Mouse (Mus musculus) embryonic facial prominence, embryonic 12.5 days (tissue): ENCODE measurements around the gene Acadsb. TPM values are rescaled to one million over a fixed set of nuclear protein-coding genes. Genes with fewer than 3 reads are reported as not detected.
"Not testable (repeated sequence)": the region's sequence is repeated elsewhere in the genome, so short reads cannot be mapped to it uniquely, and the experiment has no call there.

Experiments
- ATAC-seq: fragments of 200-750 bp; cut with Nextera tagmentation; 2 replicates; pipeline ENCODE4 v1.8.0; 2017; ENCODE audit not compliant: insufficient number of reproducible peaks, insufficient read depth, low FRiP score, low TSS enrichment
- H3K27ac ChIP-seq: fragments of 300-500 bp; sonication (generic); 2 replicates; pipeline ENCODE4 v1.5.1; 2016; ENCODE audit warnings: mild to moderate bottlenecking
- H3K27me3 ChIP-seq: fragments of 300-500 bp; sonication (generic); 2 replicates; pipeline ENCODE4 v1.6.1; 2016; ENCODE audit warnings: mild to moderate bottlenecking, moderate library complexity
- H3K36me3 ChIP-seq: fragments of 300-500 bp; sonication (generic); 2 replicates; pipeline ENCODE4 v1.6.1; 2016; ENCODE audit warnings: mild to moderate bottlenecking
- H3K4me1 ChIP-seq: fragments of 300-500 bp; sonication (generic); 2 replicates; pipeline ENCODE4 v1.6.1; 2016
- H3K4me2 ChIP-seq: fragments of 300-500 bp; sonication (generic); replicated peaks from 2 replicates; pipeline ENCODE4 v1.6.1; 2016; ENCODE audit warnings: mild to moderate bottlenecking, moderate library complexity
- H3K4me3 ChIP-seq: fragments of 300-500 bp; sonication (generic); 2 replicates; pipeline ENCODE4 v1.5.1; 2016; ENCODE audit warnings: mild to moderate bottlenecking
- H3K9ac ChIP-seq: fragments of 300-500 bp; sonication (generic); 2 replicates; pipeline ENCODE4 v1.6.1; 2016; ENCODE audit warnings: mild to moderate bottlenecking, moderate library complexity
- H3K9me3 ChIP-seq: fragments of 300-500 bp; sonication (generic); 2 replicates; pipeline ENCODE4 v1.6.1; 2016; ENCODE audit warnings: mild to moderate bottlenecking, moderate library complexity
- WGBS: fragments of 180-500 bp; shearing (Covaris S2); methylation state at CpG from one replicate; pipeline ENCODE4 v1.1.7; 2016; 5-methylcytosine and 5-hydroxymethylcytosine counted together
- polyA plus RNA-seq: library from polyadenylated mRNA; unstranded; fragments of >200 nt; fragmentation: Nextera tagmentation; extraction: Ambion mirVana; gene quantifications from 2 replicates; pipeline ENCODE4 v1.2.1, GENCODE M21; 2016

The Acadsb gene
- polyA plus RNA-seq = 98.8 and 116 TPM in 2 replicates

- no peaks in the 10 kb centered on the region for H3K27me3 ChIP-seq
- H3K9ac ChIP-seq = peak within 1 kb of the TSS; percentile 94
- peak within 1 kb of the TSS; percentile 96 for H3K4me3 ChIP-seq
- ATAC-seq = peak; percentile 96
- peak within 1 kb of the TSS; percentile 72; the same call in 1 of the 2 replicates for H3K27ac ChIP-seq
- H3K4me1 ChIP-seq = peaks cover 13% of the 10 kb centered on the region
- no peaks in the 10 kb centered on the region for H3K36me3 ChIP-seq
- under 1% methylated on average over 42 of the region's 42 CpGs for WGBS
- no peaks in the 10 kb centered on the region for H3K9me3 ChIP-seq
- peak within 1 kb of the TSS; percentile 79 for H3K4me2 ChIP-seq
Observed at GRCm38 (mm10) chr7:131410416-131411058, at the start of gene Acadsb, which contains the start of gene Ikzf5. TSS of gene Acadsb (plus strand) at chr7:131410601. TSS of gene Ikzf5 (minus strand) at chr7:131410521.

- Histone ChIP-seq H3K36me3 (peaks cover 8% of the 10 kb centered on the region; the same call in 1 of the 2 replicates), H3K9me3 (no peaks in the 10 kb centered on the region), H3K4me1 (peaks cover 8% of the 10 kb centered on the region), H3K4me2 (peak overlapping the region; percentile 83), H3K27ac (peak overlapping the region; percentile 87), H3K27me3 (no peaks in the 10 kb centered on the region), H3K4me3 (peak overlapping the region; percentile 86), H3K9ac (peak overlapping the region; percentile 84)
- ATAC-seq = peak; percentile 85
- under 1% methylated on average over 35 of the region's 35 CpGs for WGBS
Observed at GRCm38 (mm10) chr7:131362269-131362614, 48.2 kb upstream of the Acadsb start.

DNA sequence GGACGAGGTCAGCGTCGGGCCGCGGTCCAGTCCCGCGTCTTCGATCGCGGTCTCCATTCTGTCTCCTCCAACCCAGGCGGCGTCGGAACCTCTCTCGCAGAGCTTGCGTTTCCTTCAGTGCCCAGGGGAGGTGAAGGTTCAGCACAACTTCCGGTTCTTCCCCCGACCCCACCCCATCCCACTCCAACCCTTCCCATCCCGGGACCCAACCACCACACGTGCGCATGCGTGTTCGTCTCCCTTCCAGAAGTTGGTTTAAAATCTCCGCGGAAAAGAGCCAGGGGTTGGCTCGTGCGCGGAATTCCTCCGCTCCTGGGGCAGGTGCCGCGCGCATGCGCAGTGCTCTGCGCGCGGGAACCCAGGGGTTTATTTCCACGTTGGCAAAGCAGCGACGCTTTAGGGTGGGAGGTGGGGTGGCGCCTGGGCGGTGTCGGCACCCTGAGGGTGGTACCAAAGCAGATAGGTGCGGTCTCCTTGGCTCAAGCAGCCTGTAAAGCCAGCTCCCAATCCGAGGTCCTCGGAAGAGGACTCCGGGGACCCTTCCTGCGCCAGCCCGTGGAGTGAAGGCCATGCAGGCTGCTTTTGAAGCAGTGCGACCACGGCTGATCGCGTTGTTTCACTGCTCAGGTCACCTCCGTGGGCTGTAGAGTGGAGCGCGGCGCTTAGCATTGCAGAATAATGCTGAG is 47.6 kb upstream of the Acadsb start, which contains the start of gene 2310057M21Rik:
2310057M21Rik (minus strand) TSS at position 145 of the 686 bp plus-strand sequence.
- no peaks in the 10 kb centered on the region for H3K27me3 ChIP-seq
- under 1% methylated on average over 55 of the region's 55 CpGs for whole genome bisulfite sequencing
- peak within 1 kb of the TSS; percentile 86 for H3K4me3 ChIP-seq

DNA sequence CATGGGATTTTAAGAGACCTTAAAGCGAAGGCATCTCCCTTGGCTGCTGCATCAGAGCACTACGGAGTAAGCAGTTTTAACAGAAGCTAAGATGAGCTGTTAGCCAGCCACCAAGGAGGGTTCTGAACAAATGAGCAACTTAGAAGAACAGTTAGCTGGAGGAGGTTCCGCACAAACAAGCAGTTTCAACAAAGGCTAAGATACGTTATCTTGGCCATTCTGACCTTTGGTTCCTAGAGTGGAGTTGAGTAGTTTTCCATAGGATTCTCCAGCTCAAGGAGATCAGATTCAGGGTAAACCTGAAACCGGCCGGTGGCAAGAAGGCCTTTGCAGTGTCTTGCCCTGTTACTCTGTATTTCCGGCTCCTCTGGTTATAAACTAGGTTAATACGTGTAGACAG is 46.3 kb upstream of the Acadsb start:
- no peaks in the 10 kb centered on the region for H3K36me3 ChIP-seq
- no peak overlapping the region for H3K4me2 ChIP-seq
- H3K4me1 ChIP-seq = peaks cover 8% of the 10 kb centered on the region
- no peaks in the 10 kb centered on the region for H3K27me3 ChIP-seq
- no peak overlapping the region for H3K4me3 ChIP-seq
- H3K9ac ChIP-seq = no peak overlapping the region
- no peak for ATAC-seq
- no peaks in the 10 kb centered on the region for H3K9me3 ChIP-seq
- 91% methylated on average over 8 of the region's 8 CpGs for WGBS
- no peak overlapping the region for H3K27ac ChIP-seq

More for the DNA sequence above, 47.6 kb upstream of the Acadsb start, which contains the start of gene 2310057M21Rik:
- H3K4me1 ChIP-seq = peaks cover 8% of the 10 kb centered on the region
- H3K36me3 ChIP-seq = peaks cover 3% of the 10 kb centered on the region; the same call in 1 of the 2 replicates
- H3K27ac ChIP-seq = peak within 1 kb of the TSS; percentile 91
- H3K9ac ChIP-seq = peak within 1 kb of the TSS; percentile 84
- peak within 1 kb of the TSS; percentile 83 for H3K4me2 ChIP-seq
- ATAC-seq = peak; percentile 97
- no peaks in the 10 kb centered on the region for H3K9me3 ChIP-seq

- WGBS = 5% methylated on average over 47 of the region's 47 CpGs
- Histone ChIP-seq H3K36me3 (peaks cover 3% of the 10 kb centered on the region; the same call in 1 of the 2 replicates), H3K27ac (peak within 1 kb of the TSS; percentile 97), H3K9me3 (no peaks in the 10 kb centered on the region), H3K4me1 (peaks cover 6% of the 10 kb centered on the region; the same call in 1 of the 2 replicates), H3K9ac (peak within 1 kb of the TSS; percentile 96), H3K4me2 (peak within 1 kb of the TSS; percentile 65), H3K4me3 (peak within 1 kb of the TSS; percentile 78), H3K27me3 (no peaks in the 10 kb centered on the region)
- peak; percentile 94 for ATAC-seq
Observed at GRCm38 (mm10) chr7:131370648-131371469, 39.5 kb upstream of the Acadsb start, which contains the start of gene Pstk. TSS of gene Pstk (plus strand) at chr7:131371141.

GRCm38 (mm10) chr7:131371470-131371860 is 38.9 kb upstream of the Acadsb start:
- Histone ChIP-seq H3K4me1 (peaks cover 6% of the 10 kb centered on the region; the same call in 1 of the 2 replicates), H3K9ac (peak overlapping the region; percentile 96), H3K9me3 (no peaks in the 10 kb centered on the region), H3K36me3 (peaks cover 3% of the 10 kb centered on the region; the same call in 1 of the 2 replicates), H3K27ac (peak overlapping the region; percentile 97), H3K4me3 (peak overlapping the region; percentile 78), H3K4me2 (peak overlapping the region; percentile 65), H3K27me3 (no peaks in the 10 kb centered on the region)
- 9% methylated on average over 9 of the region's 9 CpGs for WGBS
- peak; percentile 71; the same call in 1 of the 2 replicates for ATAC-seq

GRCm38 (mm10) chr7:131371880-131372651 is 38.3 kb upstream of the Acadsb start:
- ATAC-seq = no peak
- H3K4me2 ChIP-seq = peak overlapping the region; percentile 65
- peaks cover 6% of the 10 kb centered on the region; the same call in 1 of the 2 replicates for H3K4me1 ChIP-seq
- peak overlapping the region; percentile 78 for H3K4me3 ChIP-seq
- no peaks in the 10 kb centered on the region for H3K9me3 ChIP-seq
- H3K9ac ChIP-seq = peak overlapping the region; percentile 96; the same call in 1 of the 2 replicates
- WGBS = 73% methylated on average over 9 of the region's 9 CpGs
- H3K27me3 ChIP-seq = no peaks in the 10 kb centered on the region
- H3K36me3 ChIP-seq = peaks cover 3% of the 10 kb centered on the region; the same call in 1 of the 2 replicates
- no peak overlapping the region for H3K27ac ChIP-seq

GRCm38 (mm10) chr7:131391761-131392160 is 18.6 kb upstream of the Acadsb start:
- peaks cover 29% of the 10 kb centered on the region for H3K36me3 ChIP-seq
- ATAC-seq, H3K27me3 ChIP-seq, H3K4me3 ChIP-seq, H3K9ac ChIP-seq, H3K4me2 ChIP-seq, H3K4me1 ChIP-seq, H3K9me3 ChIP-seq, H3K27ac ChIP-seq: not testable (repeated sequence)
- 86% methylated on average over 7 of the region's 7 CpGs for WGBS

DNA sequence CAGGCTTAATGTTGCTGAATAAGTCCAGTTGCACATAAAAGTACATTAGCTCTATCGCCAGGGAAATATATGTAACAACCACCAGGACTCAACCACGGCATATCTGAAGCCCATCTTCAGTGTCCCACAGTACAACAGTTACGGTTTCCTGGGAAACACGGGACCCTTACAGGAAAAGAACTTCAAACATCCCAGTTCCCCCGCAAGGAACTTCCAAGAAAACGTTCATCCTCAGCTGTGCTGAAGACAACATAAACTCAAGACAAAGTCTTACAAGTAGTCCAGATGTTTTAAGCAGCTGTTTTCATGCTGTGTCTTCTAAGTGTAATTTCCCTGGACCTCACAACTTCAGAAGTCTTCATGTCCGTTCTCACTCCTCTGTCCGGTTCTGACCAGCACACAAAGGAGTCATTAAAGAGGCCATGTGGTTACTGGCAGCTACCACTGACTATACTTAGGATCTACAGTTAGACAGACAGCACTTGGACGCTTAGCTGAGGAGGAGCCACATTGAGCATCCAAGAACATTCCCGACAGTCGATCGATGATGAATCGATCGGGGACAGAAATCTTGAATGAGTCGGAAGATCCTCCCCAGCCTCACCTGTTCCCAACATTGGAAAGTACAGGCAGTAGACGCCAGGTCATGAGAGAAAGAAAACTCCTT is 947 bp upstream of the Acadsb start:
- H3K27ac ChIP-seq = no peak overlapping the region
- 6% methylated on average over 16 of the region's 16 CpGs for WGBS
- ATAC-seq = no peak

GRCm38 (mm10) chr7:131409988-131410385 is 414 bp upstream of the Acadsb start:
- peak overlapping the region; percentile 94 for H3K9ac ChIP-seq
- under 1% methylated on average over 38 of the region's 38 CpGs for WGBS
- H3K27ac ChIP-seq = peak overlapping the region; percentile 72; the same call in 1 of the 2 replicates
- peaks cover 13% of the 10 kb centered on the region for H3K4me1 ChIP-seq
- H3K27me3 ChIP-seq = no peaks in the 10 kb centered on the region
- H3K9me3 ChIP-seq = no peaks in the 10 kb centered on the region
- H3K36me3 ChIP-seq = no peaks in the 10 kb centered on the region
- peak overlapping the region; percentile 96 for H3K4me3 ChIP-seq
- peak; percentile 70 for ATAC-seq
- peak overlapping the region; percentile 79 for H3K4me2 ChIP-seq

More for the DNA sequence above, 947 bp upstream of the Acadsb start:
- Histone ChIP-seq H3K27me3 (no peaks in the 10 kb centered on the region), H3K9ac (peak overlapping the region; percentile 94), H3K4me2 (peak overlapping the region; percentile 79), H3K4me3 (peak overlapping the region; percentile 96), H3K9me3 (no peaks in the 10 kb centered on the region), H3K36me3 (no peaks in the 10 kb centered on the region), H3K4me1 (peaks cover 13% of the 10 kb centered on the region)
